Mouse (Mus musculus): ENCODE measurements around the gene Gas6. TPM values are rescaled to one million over a fixed set of nuclear protein-coding genes. Genes with fewer than 3 reads are reported as not detected.

Gene Gas6
- 70.1 and 76.9 TPM in 2 replicates for polyA plus RNA-seq (2015; fragmentation: Nextera tagmentation; extraction: Ambion mirVana)

DNA sequence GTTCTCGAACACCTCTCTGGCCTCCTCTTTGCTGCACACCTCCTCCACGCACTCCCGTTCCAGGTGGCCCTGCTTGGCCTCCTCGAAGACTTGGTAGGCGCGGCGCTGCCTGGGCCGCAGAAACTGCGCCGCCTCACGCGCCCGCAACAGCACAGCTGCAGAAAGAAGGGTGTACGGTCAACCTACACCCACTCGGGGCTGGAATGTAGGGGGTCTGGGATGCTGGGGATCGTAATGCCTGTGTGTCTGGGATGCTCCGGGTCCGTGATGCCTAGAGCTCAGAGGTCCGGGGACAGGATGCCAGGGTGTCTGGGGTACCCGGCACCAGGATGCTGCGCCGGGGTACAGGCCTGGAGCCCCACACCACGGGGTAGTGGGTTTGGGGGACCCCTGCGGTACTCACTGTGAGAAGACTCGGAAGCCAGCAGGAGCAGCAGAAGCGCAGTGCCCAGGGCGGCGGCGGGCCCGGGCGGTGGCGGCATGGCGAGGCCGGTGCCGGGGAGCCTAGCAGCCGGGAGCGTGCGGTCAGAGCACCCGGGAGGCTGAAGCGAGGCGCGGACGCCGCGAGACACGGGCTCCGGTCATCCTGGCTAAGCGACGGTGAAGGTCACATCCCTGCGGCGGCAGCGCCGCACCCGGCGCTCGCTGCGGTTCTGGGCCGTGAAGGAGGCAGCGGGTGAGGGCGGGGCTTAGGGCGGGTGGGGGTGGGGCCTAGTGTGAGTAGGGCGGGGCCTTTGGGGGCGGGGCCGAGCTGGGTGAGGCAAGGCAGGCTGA, at the start of gene Gas6:
Gene Gas6 (minus strand): TSS at position 633 of the 774 bp plus-strand sequence.
- no peaks in the 10 kb centered on the region for H3K36me3 ChIP-seq (ENCODE audit: insufficient read depth, low read length)
- peak within 1 kb of the TSS; percentile 69 for H3K4me3 ChIP-seq (ENCODE audit: low read length)
- H3K27me3 ChIP-seq (ENCODE audit: insufficient read depth, low read length): peaks cover 23% of the 10 kb centered on the region
- H3K9ac ChIP-seq (replicated peaks; ENCODE audit: low read length): peak within 1 kb of the TSS; percentile 73
- H3K4me2 ChIP-seq (replicated peaks; ENCODE audit: low read depth, low read length): peak within 1 kb of the TSS; percentile 93
- H3K27ac ChIP-seq (ENCODE audit: low read length): no peak within 1 kb of the TSS
- H3K4me1 ChIP-seq (ENCODE audit: insufficient read depth, low read length): peaks cover 22% of the 10 kb centered on the region
- WGBS: under 1% methylated on average over 60 of the region's 64 CpGs
- peak; percentile 72 for ATAC-seq (ENCODE audit: low FRiP score, low TSS enrichment)
- H3K9me3 ChIP-seq (ENCODE audit: low read length): no peaks in the 10 kb centered on the region

DNA sequence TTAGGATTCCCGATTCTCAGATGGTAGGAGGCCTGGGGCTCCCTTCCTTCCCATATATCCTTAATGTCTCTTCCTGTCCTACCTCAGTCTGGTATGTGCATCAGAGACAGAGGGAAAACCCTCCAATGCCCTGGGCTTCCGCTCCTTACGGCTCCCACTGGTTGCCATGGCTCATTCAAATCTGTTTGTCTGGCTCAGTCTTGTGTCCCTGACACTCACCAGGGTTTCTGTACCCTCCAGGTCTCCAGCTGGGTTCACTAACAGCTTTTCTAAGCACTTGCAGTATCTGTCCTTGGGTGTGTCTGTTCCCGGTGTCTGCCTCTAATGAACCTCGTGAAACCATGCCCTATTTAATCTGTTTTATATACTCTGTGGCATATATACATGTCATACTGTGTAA, 47.2 kb upstream of the Gas6 start:
- H3K36me3 ChIP-seq (ENCODE audit: insufficient read depth, low read length): no peaks in the 10 kb centered on the region
- peaks cover 5% of the 10 kb centered on the region; the same call in 1 of the 2 replicates for H3K9me3 ChIP-seq (ENCODE audit: low read length)
- WGBS: 75% methylated on average over 5 of the region's 5 CpGs
- H3K4me2 ChIP-seq (replicated peaks; ENCODE audit: low read depth, low read length): no peak overlapping the region
- H3K27me3 ChIP-seq (ENCODE audit: insufficient read depth, low read length): no peaks in the 10 kb centered on the region
- no peak overlapping the region for H3K4me3 ChIP-seq (ENCODE audit: low read length)
- no peak for ATAC-seq (ENCODE audit: low FRiP score, low TSS enrichment)
- no peak overlapping the region for H3K9ac ChIP-seq (replicated peaks; ENCODE audit: low read length)
- no peaks in the 10 kb centered on the region for H3K4me1 ChIP-seq (ENCODE audit: insufficient read depth, low read length)
- H3K27ac ChIP-seq (ENCODE audit: low read length): no peak overlapping the region

DNA sequence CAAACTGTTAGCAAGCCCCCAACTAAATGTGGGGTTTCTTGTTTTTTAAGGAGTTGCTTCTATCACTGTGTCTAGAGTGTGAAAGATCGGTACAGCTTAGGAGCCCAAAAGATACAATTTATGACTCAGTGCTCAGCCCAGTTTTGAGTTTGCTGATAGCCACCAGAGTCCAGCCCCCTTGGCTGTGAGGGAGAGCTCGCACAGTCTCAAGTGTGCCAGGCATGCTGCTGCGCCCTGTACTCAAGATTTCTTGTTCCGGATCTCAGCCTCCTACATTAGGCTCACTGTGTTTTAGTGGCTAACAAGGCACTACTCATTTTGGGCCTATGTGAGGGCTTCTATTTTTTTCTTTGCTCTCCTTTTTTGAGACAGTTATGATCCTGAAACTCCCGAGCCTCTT, 45.8 kb upstream of the Gas6 start:
- whole genome bisulfite sequencing: 80% methylated on average over 5 of the region's 5 CpGs
- ATAC-seq (ENCODE audit: low FRiP score, low TSS enrichment): no peak
- H3K27ac ChIP-seq (ENCODE audit: low read length): no peak overlapping the region

DNA sequence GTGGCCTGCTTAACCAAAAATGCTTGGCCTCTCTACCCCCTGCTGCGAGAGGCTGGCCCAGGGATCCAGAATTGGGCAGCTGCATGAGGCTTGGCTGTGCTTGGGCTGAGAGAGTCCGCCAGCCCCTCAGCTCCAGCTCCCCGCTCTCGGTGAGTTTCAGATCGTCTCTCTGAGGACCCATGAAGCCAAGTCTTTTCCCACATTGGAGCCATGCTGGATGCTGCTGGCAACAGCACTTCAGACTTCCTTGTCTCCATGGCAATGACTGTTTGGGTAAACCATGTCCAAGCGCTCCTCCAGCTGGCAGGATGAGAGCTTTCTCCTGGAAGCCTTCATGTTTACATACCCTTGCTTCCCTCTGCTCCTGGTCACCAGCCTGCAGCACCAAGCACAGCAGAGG, 44.5 kb upstream of the Gas6 start:
- Histone ChIP-seq H3K9ac (replicated peaks; ENCODE audit: low read length) (no peak overlapping the region), H3K4me1 (ENCODE audit: insufficient read depth, low read length) (no peaks in the 10 kb centered on the region), H3K4me3 (ENCODE audit: low read length) (no peak overlapping the region), H3K9me3 (ENCODE audit: low read length) (no peaks in the 10 kb centered on the region), H3K27me3 (ENCODE audit: insufficient read depth, low read length) (no peaks in the 10 kb centered on the region), H3K27ac (ENCODE audit: low read length) (no peak overlapping the region), H3K4me2 (replicated peaks; ENCODE audit: low read depth, low read length) (no peak overlapping the region), H3K36me3 (ENCODE audit: insufficient read depth, low read length) (no peaks in the 10 kb centered on the region)
- no peak for ATAC-seq (ENCODE audit: low FRiP score, low TSS enrichment)
- WGBS: 65% methylated on average over 6 of the region's 6 CpGs

More for the DNA sequence above, 45.8 kb upstream of the Gas6 start:
- Histone ChIP-seq H3K4me1 (ENCODE audit: insufficient read depth, low read length) (no peaks in the 10 kb centered on the region), H3K36me3 (ENCODE audit: insufficient read depth, low read length) (no peaks in the 10 kb centered on the region), H3K9ac (replicated peaks; ENCODE audit: low read length) (no peak overlapping the region), H3K9me3 (ENCODE audit: low read length) (peaks cover 4% of the 10 kb centered on the region; the same call in 1 of the 2 replicates), H3K4me2 (replicated peaks; ENCODE audit: low read depth, low read length) (no peak overlapping the region), H3K27me3 (ENCODE audit: insufficient read depth, low read length) (no peaks in the 10 kb centered on the region), H3K4me3 (ENCODE audit: low read length) (no peak overlapping the region)

DNA sequence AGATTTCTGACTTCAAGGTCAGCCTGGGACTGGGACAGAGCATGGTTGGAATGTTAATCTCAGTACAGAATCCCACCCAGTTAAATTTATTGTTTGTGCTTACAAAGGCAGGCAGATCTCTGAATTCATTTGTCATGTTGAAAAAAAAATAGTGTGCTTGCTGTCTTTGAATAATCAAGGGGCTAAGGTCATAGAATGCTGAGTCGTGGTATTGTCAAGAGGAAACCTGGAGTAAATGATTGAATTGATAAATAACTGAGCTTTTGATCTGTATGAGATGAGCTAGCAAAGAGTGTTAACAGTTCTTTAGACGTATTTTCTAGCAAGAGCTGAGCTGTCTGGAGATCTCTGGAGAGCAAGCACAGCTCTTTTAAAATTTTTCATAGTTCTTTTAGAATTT, 42.8 kb upstream of the Gas6 start:
- Histone ChIP-seq H3K9ac (replicated peaks; ENCODE audit: low read length) (no peak overlapping the region), H3K4me2 (replicated peaks; ENCODE audit: low read depth, low read length) (no peak overlapping the region), H3K27ac (ENCODE audit: low read length) (no peak overlapping the region), H3K4me3 (ENCODE audit: low read length) (no peak overlapping the region), H3K4me1 (ENCODE audit: insufficient read depth, low read length) (peaks cover 9% of the 10 kb centered on the region), H3K27me3 (ENCODE audit: insufficient read depth, low read length) (no peaks in the 10 kb centered on the region), H3K36me3 (ENCODE audit: insufficient read depth, low read length) (no peaks in the 10 kb centered on the region), H3K9me3 (ENCODE audit: low read length) (no peaks in the 10 kb centered on the region)
- WGBS: 55% methylated on average over 2 of the region's 2 CpGs
- no peak for ATAC-seq (ENCODE audit: low FRiP score, low TSS enrichment)

DNA sequence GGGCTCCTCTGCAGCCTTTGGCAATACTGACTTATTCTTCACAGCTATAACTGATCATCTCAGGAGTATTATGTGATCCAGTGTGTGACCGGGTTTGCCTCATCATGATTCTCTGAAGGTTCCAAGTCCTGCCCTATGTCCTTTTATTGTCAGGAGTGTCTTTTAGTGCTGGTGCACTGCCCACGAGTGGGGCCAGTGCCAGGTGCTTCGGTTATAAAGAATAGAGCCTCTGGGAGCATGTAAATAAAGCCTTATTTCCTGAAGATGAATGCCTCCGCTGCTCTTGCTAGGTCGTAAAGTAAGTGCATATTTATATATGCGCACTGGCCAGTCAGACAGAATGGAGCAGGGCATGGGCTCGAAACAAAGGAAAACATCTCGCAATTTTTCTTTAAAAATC, 38.8 kb upstream of the Gas6 start:
- Histone ChIP-seq H3K4me3 (ENCODE audit: low read length) (no peak overlapping the region), H3K27me3 (ENCODE audit: insufficient read depth, low read length) (no peaks in the 10 kb centered on the region), H3K9me3 (ENCODE audit: low read length) (no peaks in the 10 kb centered on the region), H3K27ac (ENCODE audit: low read length) (no peak overlapping the region), H3K4me2 (replicated peaks; ENCODE audit: low read depth, low read length) (no peak overlapping the region), H3K9ac (replicated peaks; ENCODE audit: low read length) (no peak overlapping the region), H3K4me1 (ENCODE audit: insufficient read depth, low read length) (peaks cover 41% of the 10 kb centered on the region), H3K36me3 (ENCODE audit: insufficient read depth, low read length) (no peaks in the 10 kb centered on the region)
- WGBS: 58% methylated on average over 8 of the region's 8 CpGs
- no peak for ATAC-seq (ENCODE audit: low FRiP score, low TSS enrichment)

DNA sequence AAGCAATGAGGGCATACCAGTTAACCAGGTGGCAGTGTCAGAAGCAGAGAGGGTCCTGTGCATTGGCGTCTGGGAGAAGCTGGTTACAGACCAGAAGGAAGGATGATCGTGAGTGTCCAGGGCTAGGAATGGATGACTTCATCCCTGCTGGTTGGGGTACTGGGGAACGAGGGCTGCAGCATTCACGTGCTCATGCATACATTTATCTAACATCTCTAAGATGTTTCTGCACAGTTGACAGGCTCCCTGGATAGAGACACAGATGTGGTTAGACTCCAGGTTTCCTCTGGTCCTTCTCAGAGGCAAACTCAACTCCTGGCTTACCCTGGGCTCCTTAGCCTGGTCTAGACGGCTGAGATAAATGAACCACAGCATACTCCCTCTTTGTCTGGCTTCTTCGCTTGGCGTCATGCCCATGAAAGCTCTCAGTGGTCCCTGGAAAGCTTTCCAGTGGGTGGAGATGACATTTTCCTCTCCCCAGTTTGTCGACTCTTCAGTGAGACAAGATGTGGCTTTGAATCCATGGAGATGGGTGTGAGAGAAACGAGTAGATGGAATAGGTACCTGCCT, 37.4 kb upstream of the Gas6 start:
- Histone ChIP-seq H3K4me3 (ENCODE audit: low read length) (no peak overlapping the region), H3K27me3 (ENCODE audit: insufficient read depth, low read length) (no peaks in the 10 kb centered on the region), H3K4me1 (ENCODE audit: insufficient read depth, low read length) (peaks cover 41% of the 10 kb centered on the region), H3K9me3 (ENCODE audit: low read length) (peaks cover 4% of the 10 kb centered on the region; the same call in 1 of the 2 replicates), H3K36me3 (ENCODE audit: insufficient read depth, low read length) (no peaks in the 10 kb centered on the region), H3K4me2 (replicated peaks; ENCODE audit: low read depth, low read length) (no peak overlapping the region), H3K9ac (replicated peaks; ENCODE audit: low read length) (no peak overlapping the region), H3K27ac (ENCODE audit: low read length) (peak overlapping the region; percentile 75)
- WGBS: 47% methylated on average over 9 of the region's 9 CpGs
- no peak; the same call in 1 of the 2 replicates for ATAC-seq (ENCODE audit: low FRiP score, low TSS enrichment)

DNA sequence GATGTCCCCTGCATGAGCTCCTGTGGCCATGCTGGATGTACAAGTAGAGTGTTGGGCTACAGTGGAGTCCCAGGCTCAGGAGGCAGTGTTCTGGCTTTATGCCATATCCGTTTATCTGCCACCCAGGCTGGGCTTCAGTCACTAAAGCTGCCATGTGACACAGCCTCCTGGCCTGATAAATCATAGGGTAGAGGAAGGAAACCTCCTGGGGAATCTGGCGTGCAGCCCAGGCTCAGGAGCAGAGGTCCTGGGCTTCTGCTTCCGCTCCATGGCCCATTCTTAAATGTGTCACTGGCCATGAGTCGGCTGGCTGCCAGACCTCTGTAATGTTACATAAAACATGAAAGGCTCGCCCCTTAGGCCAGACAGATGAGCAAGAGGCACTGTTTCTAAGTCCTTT, 36.7 kb upstream of the Gas6 start:
- Histone ChIP-seq H3K4me2 (replicated peaks; ENCODE audit: low read depth, low read length) (no peak overlapping the region), H3K4me1 (ENCODE audit: insufficient read depth, low read length) (peaks cover 41% of the 10 kb centered on the region), H3K27me3 (ENCODE audit: insufficient read depth, low read length) (no peaks in the 10 kb centered on the region), H3K36me3 (ENCODE audit: insufficient read depth, low read length) (no peaks in the 10 kb centered on the region), H3K9ac (replicated peaks; ENCODE audit: low read length) (no peak overlapping the region), H3K27ac (ENCODE audit: low read length) (peak overlapping the region; percentile 81), H3K4me3 (ENCODE audit: low read length) (no peak overlapping the region), H3K9me3 (ENCODE audit: low read length) (peaks cover 4% of the 10 kb centered on the region; the same call in 1 of the 2 replicates)
- 22% methylated on average over 5 of the region's 5 CpGs for WGBS
- peak; percentile 90 for ATAC-seq (ENCODE audit: low FRiP score, low TSS enrichment)

DNA sequence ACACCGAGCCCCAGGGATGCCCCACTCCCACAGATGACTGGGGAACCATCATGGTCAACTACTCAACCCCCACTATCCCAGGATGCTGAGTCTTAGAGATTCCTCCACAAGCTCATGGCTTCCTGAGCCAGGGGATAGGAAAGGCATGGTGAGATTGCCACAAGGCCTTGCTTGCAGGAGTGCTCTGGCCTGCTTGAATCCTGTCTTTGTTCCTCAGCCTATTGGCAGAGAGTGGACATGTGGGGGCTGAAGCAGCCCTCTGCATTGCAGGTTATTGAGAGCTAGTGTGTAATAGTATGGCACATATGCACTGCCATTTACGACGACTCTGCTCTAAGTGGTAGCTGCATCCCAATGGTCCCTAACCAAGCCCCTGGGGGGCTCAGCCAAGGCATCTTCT, 36.1 kb upstream of the Gas6 start:
- WGBS: 73% methylated on average over 3 of the region's 3 CpGs
- H3K4me3 ChIP-seq (ENCODE audit: low read length): no peak overlapping the region
- peak; percentile 2; the same call in 1 of the 2 replicates for ATAC-seq (ENCODE audit: low FRiP score, low TSS enrichment)
- H3K9ac ChIP-seq (replicated peaks; ENCODE audit: low read length): no peak overlapping the region
- H3K4me2 ChIP-seq (replicated peaks; ENCODE audit: low read depth, low read length): no peak overlapping the region
- H3K9me3 ChIP-seq (ENCODE audit: low read length): peaks cover 4% of the 10 kb centered on the region; the same call in 1 of the 2 replicates
- no peaks in the 10 kb centered on the region for H3K36me3 ChIP-seq (ENCODE audit: insufficient read depth, low read length)
- H3K27me3 ChIP-seq (ENCODE audit: insufficient read depth, low read length): no peaks in the 10 kb centered on the region
- peaks cover 41% of the 10 kb centered on the region for H3K4me1 ChIP-seq (ENCODE audit: insufficient read depth, low read length)
- H3K27ac ChIP-seq (ENCODE audit: low read length): peak overlapping the region; percentile 81

DNA sequence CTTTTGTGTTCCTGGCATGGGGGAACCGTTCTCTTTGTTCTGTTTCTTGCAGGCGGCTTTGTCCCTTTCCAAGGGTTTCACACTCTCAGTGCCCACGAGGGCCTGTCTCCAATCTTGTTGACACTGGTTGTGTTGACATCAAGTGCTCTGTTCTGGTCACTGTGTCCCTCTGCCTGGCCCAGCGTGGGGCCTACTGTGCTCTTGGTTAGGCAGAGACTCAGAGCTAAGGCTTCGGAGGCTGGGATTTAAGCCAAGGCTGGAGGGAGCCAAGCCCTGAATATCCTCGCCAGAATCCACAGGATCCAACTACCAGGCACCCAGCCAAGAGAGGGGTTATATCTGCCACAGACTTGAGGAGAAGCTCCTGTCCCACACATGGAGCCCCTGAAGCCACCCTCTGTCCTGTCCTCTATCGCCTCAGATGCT, 35.6 kb upstream of the Gas6 start:
- Histone ChIP-seq H3K36me3 (ENCODE audit: insufficient read depth, low read length) (no peaks in the 10 kb centered on the region), H3K9ac (replicated peaks; ENCODE audit: low read length) (no peak overlapping the region), H3K27me3 (ENCODE audit: insufficient read depth, low read length) (no peaks in the 10 kb centered on the region), H3K4me3 (ENCODE audit: low read length) (no peak overlapping the region), H3K27ac (ENCODE audit: low read length) (peak overlapping the region; percentile 81), H3K9me3 (ENCODE audit: low read length) (peaks cover 4% of the 10 kb centered on the region; the same call in 1 of the 2 replicates), H3K4me1 (ENCODE audit: insufficient read depth, low read length) (peaks cover 41% of the 10 kb centered on the region), H3K4me2 (replicated peaks; ENCODE audit: low read depth, low read length) (no peak overlapping the region)
- 56% methylated on average over 7 of the region's 7 CpGs for WGBS
- peak; percentile 53 for ATAC-seq (ENCODE audit: low FRiP score, low TSS enrichment)

All from kidney, embryonic 16.5 days (tissue).